Mouse (Mus musculus) stomach, postnatal 0 days (tissue): ENCODE results near the gene Pwp2. TPM values are rescaled to one million over a fixed set of nuclear protein-coding genes. Genes with fewer than 3 reads are reported as not detected.
A peak's percentile ranks its signal among the peaks of the same experiment; 100 is the strongest.
"Not testable (repeated sequence)": the region's sequence is repeated elsewhere in the genome, so short reads cannot be mapped to it uniquely, and the experiment has no call there.

Experiments used
- ATAC-seq: fragments of 200-750 bp; cut with Nextera tagmentation; 2 replicates; pipeline ENCODE4 v1.8.0; 2017; ENCODE audit not compliant: low FRiP score, low TSS enrichment
- DNase-seq: peaks from one replicate; pipeline ENCODE4 v3.0.0-alpha.2; 2016; ENCODE audit warnings: low spot score
- H3K27ac ChIP-seq: fragments of 300-500 bp; sonication (generic); replicated peaks from 2 replicates; pipeline ENCODE4 v1.5.1; 2014; ENCODE audit warnings: mild to moderate bottlenecking, control low read depth
- H3K27me3 ChIP-seq: fragments of 300-500 bp; sonication (generic); 2 replicates; pipeline ENCODE4 v1.6.1; 2014; ENCODE audit warnings: low read length; ENCODE audit not compliant: control insufficient read depth, insufficient read depth
- H3K36me3 ChIP-seq: fragments of 300-500 bp; sonication (generic); 2 replicates; pipeline ENCODE4 v1.6.1; 2014; ENCODE audit warnings: low read length, mixed read lengths; ENCODE audit not compliant: control insufficient read depth, insufficient read depth
- H3K4me1 ChIP-seq: fragments of 300-500 bp; sonication (generic); replicated peaks from 2 replicates; pipeline ENCODE4 v1.6.1; 2014; ENCODE audit warnings: antibody characterized with exemption; ENCODE audit not compliant: control insufficient read depth, insufficient read depth
- H3K4me2 ChIP-seq: fragments of 300-500 bp; sonication (generic); replicated peaks from 2 replicates; pipeline ENCODE4 v1.6.1; 2014; ENCODE audit warnings: low read depth, mild to moderate bottlenecking, control low read depth, moderate library complexity
- H3K4me3 ChIP-seq: fragments of 300-500 bp; sonication (generic); 2 replicates; pipeline ENCODE4 v1.5.1; 2014; ENCODE audit warnings: low read depth, low read length, control low read depth
- H3K9ac ChIP-seq: fragments of 300-500 bp; sonication (generic); 2 replicates; pipeline ENCODE4 v1.6.1; 2014; ENCODE audit warnings: mild to moderate bottlenecking, low read length, control low read depth, mixed read lengths
- H3K9me3 ChIP-seq: fragments of 300-500 bp; sonication (generic); 2 replicates; pipeline ENCODE4 v1.6.1; 2016; ENCODE audit warnings: low read length; ENCODE audit not compliant: control insufficient read depth
- CTCF ChIP-seq: IDR thresholded peaks from 2 replicates; pipeline ENCODE4 v1.5.1; 2016; ENCODE audit warnings: antibody characterized with exemption, low read depth, mild to moderate bottlenecking, moderate library complexity
- EP300 ChIP-seq: optimal IDR thresholded peaks from 2 replicates; pipeline ENCODE3; 2016; ENCODE audit warnings: antibody characterized with exemption
- WGBS: fragments of 180-500 bp; shearing (Covaris S2); extraction: QIAGEN DNeasy Blood & Tissue Kit; methylation state at CpG from one replicate; pipeline ENCODE4 v1.1.7; 2014; 5-methylcytosine and 5-hydroxymethylcytosine counted together
- polyA plus RNA-seq: library from polyadenylated mRNA; unstranded; fragments of >200 nt; fragmentation: Nextera tagmentation; extraction: Ambion mirVana; gene quantifications from 2 replicates; pipeline ENCODE4 v1.2.1, GENCODE M21; 2015

Gene Pwp2
- polyA plus RNA-seq, 1 experiment from 2014 or later = 6.2 TPM

GRCm38 (mm10) chr10:78216376-78217083, 31.6 kb upstream of the Pwp2 start:
- Histone ChIP-seq H3K4me2 (no peak overlapping the region), H3K27me3 (no peaks in the 10 kb centered on the region), H3K9ac (no peak overlapping the region), H3K4me1 (no peaks in the 10 kb centered on the region), H3K36me3 (peaks cover 21% of the 10 kb centered on the region), H3K27ac (no peak overlapping the region), H3K4me3 (no peak overlapping the region), H3K9me3 (no peaks in the 10 kb centered on the region)
- DNase-seq (peak; percentile 56), ATAC-seq (peak; percentile 73; the same call in 1 of the 2 replicates)
- no peak for TF ChIP-seq CTCF
- no peak for TF ChIP-seq EP300
- WGBS = 57% methylated on average over 6 of the region's 6 CpGs

DNA sequence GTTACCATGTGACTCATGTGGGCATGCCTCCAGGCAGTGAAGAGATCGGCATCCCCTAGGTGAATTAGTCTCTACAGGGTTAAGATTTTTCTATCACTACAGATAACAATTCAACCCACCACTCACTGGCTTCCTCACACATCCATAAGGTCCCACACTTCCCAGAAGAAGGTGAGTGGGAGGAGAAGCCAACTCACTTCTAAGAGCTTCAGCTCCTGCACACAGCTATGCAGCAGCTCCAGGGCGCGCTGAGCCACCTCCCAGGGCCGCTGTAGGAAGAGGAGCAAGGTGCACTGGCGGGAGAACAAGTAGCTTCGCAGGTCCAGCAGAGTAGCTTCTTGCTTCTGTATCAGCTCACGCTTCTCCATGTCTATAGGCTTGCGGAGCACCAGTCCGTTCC, 29.4 kb upstream of the Pwp2 start:
- DNase-seq (no peak), ATAC-seq (no peak)
- peaks cover 26% of the 10 kb centered on the region for H3K36me3 ChIP-seq
- no peak overlapping the region for H3K4me3 ChIP-seq
- H3K4me1 ChIP-seq = no peaks in the 10 kb centered on the region
- no peak overlapping the region for H3K9ac ChIP-seq
- H3K4me2 ChIP-seq = no peak overlapping the region
- H3K27me3 ChIP-seq = no peaks in the 10 kb centered on the region
- WGBS = 94% methylated on average over 9 of the region's 9 CpGs
- TF ChIP-seq EP300 = no peak
- TF ChIP-seq CTCF = no peak
- no peak overlapping the region for H3K27ac ChIP-seq
- no peaks in the 10 kb centered on the region for H3K9me3 ChIP-seq

DNA sequence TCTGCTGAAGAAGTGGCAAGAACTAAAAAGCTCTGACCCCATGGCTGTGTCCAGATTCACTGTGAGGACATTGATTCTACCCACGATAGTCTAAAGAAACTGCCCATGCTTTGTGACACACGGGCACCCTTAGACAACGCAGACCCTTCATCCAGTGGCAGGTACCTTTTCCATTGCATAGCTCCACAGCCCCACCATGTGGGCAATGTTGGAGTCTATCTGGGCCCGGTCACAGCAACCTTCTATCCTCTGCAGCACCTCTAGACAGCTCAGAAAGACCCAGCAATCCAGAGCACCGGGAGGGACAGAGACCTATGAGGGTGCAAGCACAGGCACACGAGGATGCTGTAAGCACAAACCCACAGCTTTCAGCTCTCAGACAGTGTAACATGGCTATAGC, 26.4 kb upstream of the Pwp2 start:
- no peaks in the 10 kb centered on the region for H3K9me3 ChIP-seq
- H3K4me3 ChIP-seq = no peak overlapping the region
- 64% methylated on average over 6 of the region's 6 CpGs for WGBS
- no peaks in the 10 kb centered on the region for H3K4me1 ChIP-seq
- no peak overlapping the region for H3K27ac ChIP-seq
- no peaks in the 10 kb centered on the region for H3K27me3 ChIP-seq
- H3K4me2 ChIP-seq = no peak overlapping the region
- no peak overlapping the region for H3K9ac ChIP-seq
- DNase-seq (peak; percentile 35), ATAC-seq (peak; percentile 37; the same call in 1 of the 2 replicates)
- peaks cover 29% of the 10 kb centered on the region for H3K36me3 ChIP-seq
- TF ChIP-seq CTCF = peak; percentile 68
- TF ChIP-seq EP300 = no peak

DNA sequence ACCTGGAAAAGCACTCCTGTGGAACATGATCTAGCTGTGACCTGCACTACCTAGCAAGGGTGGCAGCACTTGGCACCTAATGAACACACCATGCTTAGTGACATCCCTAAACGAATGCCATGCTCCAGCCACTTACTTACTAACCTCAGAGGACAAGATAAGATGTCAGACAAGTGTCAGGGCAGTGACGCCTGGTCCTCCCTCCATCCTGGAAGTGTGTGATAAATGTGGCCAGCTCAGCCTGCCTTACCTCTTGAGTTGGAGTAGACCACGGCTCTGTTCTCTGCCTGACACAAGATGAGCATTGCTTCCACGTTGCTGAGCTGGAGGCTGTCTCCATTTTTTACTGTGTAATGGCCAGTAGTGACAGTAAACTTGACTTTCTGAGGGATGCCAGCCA, 16.2 kb upstream of the Pwp2 start:
- H3K4me2 ChIP-seq = no peak overlapping the region
- H3K36me3 ChIP-seq = peaks cover 26% of the 10 kb centered on the region
- no peak overlapping the region for H3K4me3 ChIP-seq
- H3K9me3 ChIP-seq = no peaks in the 10 kb centered on the region
- no peak overlapping the region for H3K27ac ChIP-seq
- H3K27me3 ChIP-seq = no peaks in the 10 kb centered on the region
- 88% methylated on average over 4 of the region's 4 CpGs for WGBS
- no peaks in the 10 kb centered on the region for H3K4me1 ChIP-seq
- no peak overlapping the region for H3K9ac ChIP-seq
- no peak for DNase-seq
- ATAC-seq = no peak
- TF ChIP-seq CTCF (no peak), EP300 (no peak)

DNA sequence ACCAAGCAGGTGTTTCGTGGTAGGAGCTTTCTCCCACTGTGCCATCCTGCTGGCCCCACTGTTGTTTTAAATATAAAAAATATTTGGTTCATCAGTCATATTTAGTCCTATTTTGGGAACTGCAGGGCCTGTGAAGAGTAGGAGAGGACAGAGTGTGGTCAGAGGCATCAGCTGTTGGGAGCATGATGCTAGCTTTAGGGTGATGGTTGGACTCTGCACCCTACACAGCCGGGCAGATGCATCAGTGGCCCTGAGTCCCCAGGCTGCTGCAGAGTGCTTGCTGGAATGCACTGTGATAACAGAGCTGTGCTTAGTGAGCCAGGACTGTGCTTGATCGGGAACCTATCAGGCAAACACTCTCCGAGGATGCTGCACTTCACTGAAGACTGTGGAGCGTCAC, 8.0 kb upstream of the Pwp2 start:
- Histone ChIP-seq H3K4me3 (no peak overlapping the region), H3K9me3 (no peaks in the 10 kb centered on the region), H3K9ac (no peak overlapping the region), H3K4me1 (no peaks in the 10 kb centered on the region), H3K4me2 (no peak overlapping the region), H3K27me3 (no peaks in the 10 kb centered on the region), H3K36me3 (peaks cover 34% of the 10 kb centered on the region), H3K27ac (no peak overlapping the region)
- 95% methylated on average over 5 of the region's 5 CpGs for WGBS
- ATAC-seq (no peak), DNase-seq (no peak)
- TF ChIP-seq EP300 (no peak), CTCF (no peak)

- not testable (repeated sequence) for DNase-seq, H3K9me3 ChIP-seq, H3K4me3 ChIP-seq, H3K27me3 ChIP-seq, H3K4me2 ChIP-seq, H3K4me1 ChIP-seq, H3K27ac ChIP-seq, ATAC-seq, H3K9ac ChIP-seq
- 84% methylated on average over 4 of the region's 4 CpGs for WGBS
- H3K36me3 ChIP-seq = peaks cover 13% of the 10 kb centered on the region; the same call in 1 of the 2 replicates
Measured at GRCm38 (mm10) chr10:78186076-78186475, 1.1 kb upstream of the Pwp2 start.
